Comparison of ENCODE assay signal across 8 mouse cellular contexts in genomic region chr13:89634137-89634683, GRCm38 (mm10).
A peak's percentile ranks its signal among the peaks of the same experiment; 100 is the strongest.
DNase-seq lines count a peak whose midpoint lies in the region; ATAC-seq and TF ChIP-seq lines count a peak whose summit lies in the region.

No protein-coding gene starts in this region.

- H3K27ac ChIP-seq in cerebellum, adult 2 months (ENCODE audit: insufficient read depth, low read length): no peak overlapping the region
- H3K27ac ChIP-seq in hindbrain, postnatal 0 days: no peak overlapping the region

- 32% methylated on average over 4 of the region's 4 CpGs for WGBS in cerebellum, adult 2 months
- WGBS in hindbrain, postnatal 0 days: 28% methylated on average over 4 of the region's 4 CpGs

- ATAC-seq in hindbrain, postnatal 0 days: no peak; the same call in 1 of the 2 replicates
- ATAC-seq in megakaryocyte progenitor cell, adult 5-6 weeks (replicated peaks; ENCODE audit: poor library complexity): peak; percentile 97

- no peak overlapping the region for H3K4me3 ChIP-seq in cerebellum, adult 2 months (replicated peaks; ENCODE audit: insufficient read depth, low read depth, low read length)
- H3K4me3 ChIP-seq in hindbrain, postnatal 0 days (ENCODE audit: low read length): no peak overlapping the region

- H3K4me1 ChIP-seq in cerebellum, adult 2 months (ENCODE audit: control insufficient read depth, insufficient read depth, low read length): no peaks in the 10 kb centered on the region
- no peaks in the 10 kb centered on the region for H3K4me1 ChIP-seq in hindbrain, postnatal 0 days (ENCODE audit: insufficient read depth, low read length)

- no peaks in the 10 kb centered on the region for H3K27me3 ChIP-seq in cerebellum, adult 2 months (ENCODE audit: control insufficient read depth, insufficient read depth, low read length)
- no peaks in the 10 kb centered on the region for H3K27me3 ChIP-seq in hindbrain, postnatal 0 days (ENCODE audit: insufficient read depth, low read length)

- H3K36me3 ChIP-seq in hindbrain, postnatal 0 days (ENCODE audit: insufficient read depth, low read length): no peaks in the 10 kb centered on the region

- TF ChIP-seq CTCF in cerebellum, adult 2 months (IDR thresholded peaks at IDR 0.05; ENCODE audit: borderline replicate concordance, insufficient read depth, low read depth, low read length): peak; percentile 47; the same call in 1 of the 2 replicates
- TF ChIP-seq CTCF in hindbrain, postnatal 0 days (IDR thresholded peaks at IDR 0.05; ENCODE audit: low read depth): peak; percentile 87

- no peak overlapping the region for H3K9ac ChIP-seq in hindbrain, postnatal 0 days (replicated peaks; ENCODE audit: low read length)

- no peak for TF ChIP-seq POLR2A in cerebellum, adult 2 months (IDR thresholded peaks at IDR 0.05; ENCODE audit: borderline replicate concordance, insufficient read depth, low read length)

- DNase-seq in cerebellum, adult 2 months: peak in 1 of 2 experiments; percentile 27
- no peak for DNase-seq in cerebellum, adult 11-12 months
- peak; percentile 26 for DNase-seq in ovary, postnatal 14 days (ENCODE audit: low spot score)
- no peak for DNase-seq in ovary, postnatal 36 days (ENCODE audit: low spot score)
- peak; percentile 59 to 77 for DNase-seq in cerebellum, postnatal 10 days
- peak; percentile 82 for DNase-seq in hindbrain, postnatal 0 days (ENCODE audit: low spot score)
- no peak for DNase-seq in spleen, adult 12 weeks (ENCODE audit: low spot score)

- H3K4me2 ChIP-seq in hindbrain, postnatal 0 days (ENCODE audit: low read depth, low read length): no peak overlapping the region

- no peaks in the 10 kb centered on the region for H3K9me3 ChIP-seq in hindbrain, postnatal 0 days (ENCODE audit: low read length)

Comparison
In these comparisons a context has a peak if more than half of its experiments do, and no peak if none do; other contexts are left out.
1. DNase-seq: peak in ovary, postnatal 14 days (single experiment), cerebellum, postnatal 10 days (2 of 2) and hindbrain, postnatal 0 days (single experiment); none in cerebellum, adult 11-12 months (single experiment), ovary, postnatal 36 days (single experiment) and spleen, adult 12 weeks (single experiment).